8 mouse cellular contexts compared by ENCODE assay signal in the genomic region with DNA sequence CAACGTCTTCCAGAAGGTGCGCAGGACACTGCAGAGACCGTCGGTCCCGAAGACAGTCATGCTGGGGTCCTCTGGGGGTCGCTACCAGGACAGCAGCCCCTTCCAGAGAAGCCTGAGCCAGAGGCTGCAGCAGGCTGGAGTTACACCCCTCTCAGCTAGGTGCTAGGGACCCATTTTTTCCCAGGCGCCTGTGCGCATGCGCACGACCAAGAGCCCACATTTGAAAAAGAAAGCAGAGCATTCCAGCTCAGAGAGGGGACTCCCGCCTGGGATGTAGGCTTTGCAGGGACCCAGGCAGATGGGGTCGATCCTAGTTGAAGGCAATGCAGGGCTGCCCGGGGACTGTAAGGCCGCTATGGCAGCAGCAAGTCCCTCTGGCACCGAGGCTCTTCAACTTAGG.
A peak's percentile ranks its signal among the peaks of the same experiment; 100 is the strongest.
DNase-seq lines count a peak whose midpoint lies in the region; TF ChIP-seq lines count a peak whose summit lies in the region.
"Not testable (repeated sequence)": the region's sequence is repeated elsewhere in the genome, so short reads cannot be mapped to it uniquely, and the experiment has no call there.

No protein-coding gene starts in this region.

- H3K4me3 ChIP-seq in layer of hippocampus, adult 2 months: not testable (repeated sequence)

- intact Hi-C loops in heart, postnatal 36 days (cut with DNase I): not testable (repeated sequence)

- not testable (repeated sequence) for H3K27ac ChIP-seq in layer of hippocampus, adult 2 months

- not testable (repeated sequence) for TF ChIP-seq CTCF in brain, embryonic 14.5 days (IDR thresholded peaks at IDR 0.05; ENCODE audit: borderline replicate concordance, extremely low read depth, insufficient read depth, insufficient read length); layer of hippocampus, adult 2 months (conservative IDR thresholded peaks at IDR 0.05)

- TF ChIP-seq POLR2A in brain, embryonic 14.5 days (IDR thresholded peaks at IDR 0.05; ENCODE audit: borderline replicate concordance, extremely low read depth, insufficient read depth, insufficient read length, poor library complexity, severe bottlenecking): not testable (repeated sequence)

- DNase-seq in CD4-positive, CD25-positive, alpha-beta regulatory T cell, adult 2 months (ENCODE audit: low read depth, low spot score): peak; percentile 48
- DNase-seq in brain, embryonic 14.5 days (ENCODE audit: low read depth): peak; percentile 76
- peak; percentile 23 to 64 for DNase-seq in frontal cortex, postnatal 10 days (ENCODE audit: low spot score in 2 of 2)
- DNase-seq in heart, postnatal 36 days: peak; percentile 20 to 24
- peak; percentile 35 to 41 for DNase-seq in layer of hippocampus, adult 2 months (ENCODE audit: low spot score in 2 of 2)
- peak; percentile 21 to 45 for DNase-seq in lung, adult 18-20 months
- DNase-seq in ovary, postnatal 14 days (ENCODE audit: low spot score): peak; percentile 37
- peak; percentile 38 for DNase-seq in thymus, postnatal 0 days (ENCODE audit: low spot score)

Comparison
In these comparisons a context has a peak if more than half of its experiments do, and no peak if none do; other contexts are left out.
1. DNase-seq: peak in every context shown above with its lines; median percentile 76 in brain, embryonic 14.5 days; 48 in CD4-positive, CD25-positive, alpha-beta regulatory T cell, adult 2 months; 44 in frontal cortex, postnatal 10 days; 38 in layer of hippocampus, adult 2 months; 38 in thymus, postnatal 0 days; 37 in ovary, postnatal 14 days; 33 in lung, adult 18-20 months; 22 in heart, postnatal 36 days.